Mouse (Mus musculus) G1E (cell line): ENCODE results near the gene M1ap. TPM values are rescaled to one million over a fixed set of nuclear protein-coding genes. Genes with fewer than 3 reads are reported as not detected.

ENCODE experiments used
- ATAC-seq: 2 replicates; pipeline ENCODE4 v1.8.0; 2016; ENCODE audit warnings: mild to moderate bottlenecking; ENCODE audit not compliant: insufficient number of reproducible peaks, poor library complexity, low FRiP score, severe bottlenecking; ENCODE audit errors: extremely low read depth
- DNase-seq: peaks from one replicate; pipeline ENCODE4 v3.0.0; 2012; ENCODE audit warnings: low spot score
- H3K27me3 ChIP-seq: 2 replicates; pipeline ENCODE4 v1.6.1; 2012; ENCODE audit warnings: mild to moderate bottlenecking, low read length, inconsistent platforms; ENCODE audit not compliant: insufficient read depth
- H3K36me3 ChIP-seq: replicated peaks from 2 replicates; pipeline ENCODE3; 2012; ENCODE audit warnings: mild to moderate bottlenecking, inconsistent platforms
- H3K4me1 ChIP-seq: 2 replicates; pipeline ENCODE4 v1.6.1; 2012; ENCODE audit warnings: low read depth, low read length, inconsistent platforms, mixed read lengths; ENCODE audit not compliant: insufficient read depth
- H3K4me3 ChIP-seq: 2 replicates; pipeline ENCODE4 v1.5.1; 2012; ENCODE audit warnings: low read depth, mild to moderate bottlenecking, inconsistent platforms, low read length, moderate library complexity, mixed read lengths
- H3K9me3 ChIP-seq: replicated peaks from 2 replicates; pipeline ENCODE4 v1.6.1; 2012; ENCODE audit warnings: inconsistent platforms
- CTCF ChIP-seq: IDR thresholded peaks from 2 replicates; pipeline ENCODE4 v1.5.1; 2012; ENCODE audit warnings: low read depth, low read length, inconsistent platforms, mixed read lengths
- GATA1 ChIP-seq: IDR thresholded peaks from 2 replicates; pipeline ENCODE4 v1.6.1; 2012; ENCODE audit warnings: borderline replicate concordance, low read length, inconsistent platforms, mixed read lengths
- GATA2 ChIP-seq: IDR thresholded peaks from 2 replicates; pipeline ENCODE4 v1.6.1; 2012; ENCODE audit warnings: low read depth, low read length, inconsistent platforms, borderline replicate concordance
- POLR2AphosphoS5 ChIP-seq: IDR thresholded peaks from 2 replicates; pipeline ENCODE4 v1.6.1; 2012; ENCODE audit warnings: low read depth, low read length, inconsistent platforms; ENCODE audit not compliant: insufficient replicate concordance
- TAL1 ChIP-seq: conservative IDR thresholded peaks from 2 replicates; pipeline ENCODE4 v1.6.1; 2012; ENCODE audit warnings: low read depth, low read length, inconsistent platforms, mixed read lengths
- polyA plus RNA-seq: library from polyadenylated mRNA; stranded (reverse); fragments of >175 nt; gene quantifications from 2 replicates; pipeline ENCODE4 v1.2.3, GENCODE M21; 2012
- total RNA-seq, 2 experiments: library from RNA; stranded (forward) in 1 of 2; stranded (reverse) in 1 of 2; fragments of 200-1000 nt in 1 of 2; fragments of >200 nt in 1 of 2; fragmentation: Nextera tagmentation in 1 of 2; gene quantifications; 2 replicates each; pipeline ENCODE4 v1.2.3; 2014 to 2017

Gene M1ap
- total and polyA plus RNA-seq, 3 experiments: 3.3 to 12.3 (median 8.2) TPM

DNA sequence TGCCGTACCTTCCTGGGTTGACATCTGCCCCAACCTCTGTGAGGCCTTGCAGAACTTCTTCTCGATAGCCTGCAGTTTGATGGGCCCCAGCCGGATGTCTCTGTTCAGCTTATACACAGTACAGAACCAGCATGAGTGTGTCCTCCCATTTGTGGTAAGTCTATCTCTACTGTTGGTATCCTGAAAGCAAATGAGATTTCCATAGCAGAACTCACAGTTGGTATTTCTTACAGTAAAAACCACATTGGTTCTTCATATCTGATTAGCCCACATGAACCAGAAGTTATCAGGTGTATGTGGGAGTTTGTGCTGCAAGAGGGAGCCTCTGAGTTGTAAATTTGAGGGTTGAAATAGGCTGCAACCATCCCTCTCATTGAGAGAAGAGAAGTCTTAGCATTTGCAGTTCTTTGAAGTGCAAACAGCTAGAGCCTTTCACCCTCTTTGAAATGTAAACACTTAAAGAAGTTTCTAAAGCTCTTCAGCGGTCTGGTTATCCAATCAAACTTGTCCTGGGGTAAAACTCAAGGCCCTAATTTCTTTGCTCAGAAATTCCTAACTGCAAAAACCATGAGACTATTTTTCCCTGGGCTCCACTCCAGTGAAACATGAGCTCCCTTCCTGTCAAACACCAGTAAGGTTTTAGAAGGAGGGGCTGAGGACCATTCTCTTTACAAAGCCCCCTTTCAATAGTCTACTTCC, 10.0 kb downstream of the M1ap start:
- Histone ChIP-seq H3K4me1 (no peaks in the 10 kb centered on the region), H3K4me3 (no peak overlapping the region), H3K27me3 (peaks cover 14% of the 10 kb centered on the region), H3K9me3 (no peaks in the 10 kb centered on the region), H3K36me3 (no peaks in the 10 kb centered on the region)
- DNase-seq (no peak), ATAC-seq (no peak)
- no peak for TF ChIP-seq TAL1
- TF ChIP-seq GATA2: no peak
- TF ChIP-seq GATA1: no peak
- TF ChIP-seq POLR2AphosphoS5: no peak
- TF ChIP-seq CTCF: no peak

GRCm38 (mm10) chr6:82961664-82962063, 15.0 kb downstream of the M1ap start:
- Histone ChIP-seq H3K9me3 (no peaks in the 10 kb centered on the region), H3K4me1 (no peaks in the 10 kb centered on the region), H3K4me3 (no peak overlapping the region), H3K27me3 (peaks cover 12% of the 10 kb centered on the region), H3K36me3 (no peaks in the 10 kb centered on the region)
- ATAC-seq (no peak), DNase-seq (no peak)
- TF ChIP-seq GATA1: no peak
- no peak for TF ChIP-seq POLR2AphosphoS5
- TF ChIP-seq CTCF: no peak

DNA sequence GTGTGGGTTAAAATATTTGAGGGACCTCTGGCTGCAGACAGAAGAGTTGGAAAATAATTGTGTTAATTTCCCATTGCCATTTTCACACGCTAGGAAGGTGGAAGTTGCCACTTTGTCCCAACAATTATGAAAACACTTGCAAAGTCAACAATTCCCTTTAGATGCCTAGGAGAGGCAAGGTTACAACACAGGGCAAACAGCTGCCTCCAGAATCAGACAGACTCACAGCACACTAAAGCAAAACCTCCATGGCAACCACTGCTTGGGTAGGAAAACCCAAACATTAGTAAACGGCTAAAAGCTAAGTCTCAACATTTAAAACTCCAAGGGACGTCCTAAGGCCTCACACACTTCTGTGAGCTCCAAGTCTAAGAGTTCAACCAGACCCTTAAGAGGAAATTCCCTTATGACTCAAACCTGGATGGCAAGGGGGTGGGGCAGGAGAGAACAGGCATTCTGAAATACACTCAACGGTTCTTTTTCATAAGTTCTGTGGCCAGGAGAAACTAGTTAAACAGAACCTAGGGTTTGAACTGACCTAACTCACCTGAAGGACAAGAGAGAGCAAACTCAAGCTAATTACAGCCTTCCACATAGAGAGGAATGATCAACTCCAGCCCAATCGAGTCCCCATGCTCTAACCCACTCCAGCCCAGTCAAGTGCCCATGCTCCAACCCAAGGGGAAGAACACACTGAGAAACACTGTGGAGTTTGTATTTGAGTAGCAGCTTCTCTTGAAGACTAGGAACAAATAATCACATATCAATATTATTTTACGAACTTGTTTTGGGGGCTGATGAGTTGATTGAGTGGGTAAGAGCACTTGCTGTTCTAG, 22.8 kb downstream of the M1ap start:
- no peaks in the 10 kb centered on the region for H3K36me3 ChIP-seq
- no peak overlapping the region for H3K4me3 ChIP-seq
- H3K4me1 ChIP-seq: no peaks in the 10 kb centered on the region
- H3K27me3 ChIP-seq: peaks cover 12% of the 10 kb centered on the region
- no peaks in the 10 kb centered on the region for H3K9me3 ChIP-seq
- TF ChIP-seq CTCF (no peak), GATA2 (no peak), GATA1 (no peak), POLR2AphosphoS5 (no peak), TAL1 (no peak)
- DNase-seq: no peak
- ATAC-seq: no peak

DNA sequence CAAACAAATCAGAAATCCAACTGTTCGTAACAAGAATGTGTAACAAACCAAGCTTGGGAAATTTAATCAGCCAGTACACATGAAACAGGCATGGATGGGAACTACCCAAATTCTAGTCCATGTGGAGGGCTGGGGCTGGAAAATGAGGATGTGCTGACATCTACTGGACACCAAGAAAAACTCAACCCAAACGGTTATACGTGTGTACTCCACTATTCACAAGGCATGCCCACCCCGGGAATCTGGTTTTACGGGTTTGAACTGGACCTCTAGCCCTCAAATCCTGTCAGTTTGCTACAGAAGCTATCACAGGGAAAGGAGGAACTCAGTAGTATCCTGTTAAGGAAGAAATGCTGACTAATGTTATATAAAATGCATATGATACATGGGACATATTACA, 24.3 kb downstream of the M1ap start:
- no peaks in the 10 kb centered on the region for H3K36me3 ChIP-seq
- no peak overlapping the region for H3K4me3 ChIP-seq
- no peaks in the 10 kb centered on the region for H3K9me3 ChIP-seq
- TF ChIP-seq POLR2AphosphoS5 (no peak), TAL1 (no peak), GATA2 (no peak), CTCF (no peak), GATA1 (no peak)
- no peak; the same call in 1 of the 2 replicates for ATAC-seq
- H3K4me1 ChIP-seq: no peaks in the 10 kb centered on the region
- peak; percentile 41 for DNase-seq
- peaks cover 9% of the 10 kb centered on the region for H3K27me3 ChIP-seq

GRCm38 (mm10) chr6:82987411-82987971, 40.8 kb downstream of the M1ap start:
- Histone ChIP-seq H3K4me3 (no peak overlapping the region), H3K9me3 (no peaks in the 10 kb centered on the region), H3K4me1 (peaks cover 2% of the 10 kb centered on the region; the same call in 1 of the 2 replicates), H3K27me3 (peaks cover 22% of the 10 kb centered on the region), H3K36me3 (no peaks in the 10 kb centered on the region)
- DNase-seq (no peak), ATAC-seq (no peak)
- TF ChIP-seq CTCF (no peak), GATA1 (no peak), GATA2 (no peak), POLR2AphosphoS5 (no peak), TAL1 (no peak)

DNA sequence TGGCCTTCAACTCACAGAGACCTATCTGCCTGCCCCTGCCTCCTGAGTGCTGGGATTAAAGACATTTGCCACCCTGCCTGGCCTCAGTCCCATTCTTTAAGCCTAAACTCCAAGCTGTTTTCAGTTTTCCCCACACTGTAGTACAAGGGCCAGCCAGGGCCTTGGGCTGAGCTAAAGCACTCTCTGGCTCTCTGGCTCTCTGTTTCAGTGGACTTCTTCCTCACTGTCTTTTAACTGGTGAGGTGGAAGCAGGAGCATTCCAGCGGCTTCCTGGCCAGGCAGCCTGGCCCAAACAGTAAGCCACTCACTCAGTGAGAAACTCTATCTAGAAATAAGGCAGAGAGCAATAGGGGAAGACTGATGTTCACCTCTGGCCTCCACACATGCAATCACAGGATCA, 47.0 kb downstream of the M1ap start:
- peaks cover 26% of the 10 kb centered on the region for H3K4me1 ChIP-seq
- DNase-seq (no peak), ATAC-seq (no peak)
- H3K4me3 ChIP-seq: no peak overlapping the region
- no peaks in the 10 kb centered on the region for H3K36me3 ChIP-seq
- H3K9me3 ChIP-seq: no peaks in the 10 kb centered on the region
- TF ChIP-seq GATA1: no peak
- no peak for TF ChIP-seq TAL1
- no peak for TF ChIP-seq CTCF
- TF ChIP-seq GATA2: no peak
- TF ChIP-seq POLR2AphosphoS5: no peak
- H3K27me3 ChIP-seq: peaks cover 19% of the 10 kb centered on the region
